Mouse (Mus musculus) embryonic facial prominence, embryonic 13.5 days (tissue): Measurements from ENCODE around the gene Gm13698. TPM values are rescaled to one million over a fixed set of nuclear protein-coding genes. Genes with fewer than 3 reads are reported as not detected.
"Not testable (repeated sequence)": the region's sequence is repeated elsewhere in the genome, so short reads cannot be mapped to it uniquely, and the experiment has no call there.

Experiments
- ATAC-seq: fragments of 200-750 bp; cut with Nextera tagmentation; 2 replicates; pipeline ENCODE4 v1.8.0; 2017; ENCODE audit warnings: low read depth; ENCODE audit not compliant: insufficient number of reproducible peaks, insufficient read depth, low FRiP score, low TSS enrichment
- H3K27ac ChIP-seq: fragments of 300-500 bp; sonication (generic); 2 replicates; pipeline ENCODE4 v1.5.1; 2015; ENCODE audit warnings: moderate library complexity, mild to moderate bottlenecking, inconsistent platforms
- H3K27me3 ChIP-seq: fragments of 300-500 bp; sonication (generic); 2 replicates; pipeline ENCODE4 v1.6.1; 2015; ENCODE audit warnings: mild to moderate bottlenecking, inconsistent platforms
- H3K36me3 ChIP-seq: fragments of 300-500 bp; sonication (generic); 2 replicates; pipeline ENCODE4 v1.6.1; 2015; ENCODE audit warnings: mild to moderate bottlenecking, inconsistent platforms
- H3K4me1 ChIP-seq: fragments of 300-500 bp; sonication (generic); 2 replicates; pipeline ENCODE4 v1.6.1; 2015; ENCODE audit warnings: inconsistent platforms
- H3K4me2 ChIP-seq: fragments of 300-500 bp; sonication (generic); 2 replicates; pipeline ENCODE4 v1.6.1; 2015; ENCODE audit warnings: moderate library complexity, mild to moderate bottlenecking, inconsistent platforms
- H3K4me3 ChIP-seq: fragments of 300-500 bp; sonication (generic); 2 replicates; pipeline ENCODE4 v1.5.1; 2015; ENCODE audit warnings: mild to moderate bottlenecking, inconsistent platforms
- H3K9ac ChIP-seq: fragments of 300-500 bp; sonication (generic); 2 replicates; pipeline ENCODE4 v1.6.1; 2015; ENCODE audit warnings: mild to moderate bottlenecking, inconsistent platforms
- H3K9me3 ChIP-seq: fragments of 300-500 bp; sonication (generic); 2 replicates; pipeline ENCODE4 v1.6.1; 2016; ENCODE audit warnings: inconsistent platforms
- WGBS: fragments of 180-500 bp; shearing (Covaris S2); methylation state at CpG from one replicate; pipeline ENCODE4 v1.1.7; 2015; ENCODE audit warnings: mixed read lengths; 5-methylcytosine and 5-hydroxymethylcytosine counted together
- polyA plus RNA-seq: library from polyadenylated mRNA; unstranded; fragments of >200 nt; fragmentation: Nextera tagmentation; extraction: Ambion mirVana; gene quantifications from 2 replicates; pipeline ENCODE4 v1.2.1, GENCODE M21; 2015

Gene Gm13698
- not detected in 2 replicates for polyA plus RNA-seq

DNA sequence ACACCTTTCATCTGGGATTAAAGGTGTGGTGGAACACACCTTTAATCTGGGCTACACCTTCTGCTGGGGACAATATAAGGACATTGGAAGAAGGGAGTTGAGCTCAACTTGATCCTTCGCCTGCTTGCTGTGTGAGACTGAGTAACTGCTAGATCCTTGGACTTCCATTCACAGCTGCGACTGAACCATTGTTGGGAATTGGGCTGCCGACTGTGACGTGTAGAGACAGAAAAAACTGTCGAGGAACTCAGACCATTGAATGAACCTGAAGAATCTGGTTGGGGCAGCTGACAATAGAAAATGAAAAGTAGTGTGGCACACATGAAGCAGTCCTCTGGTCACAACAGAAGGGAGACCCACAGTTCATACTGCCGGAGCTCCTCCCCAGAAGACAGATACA, at the start of gene Gm13698:
Gm13698 (plus strand) TSS at position 301 of the 400 bp plus-strand sequence.
- ATAC-seq, H3K4me3 ChIP-seq, H3K4me2 ChIP-seq, H3K36me3 ChIP-seq, H3K4me1 ChIP-seq, H3K9ac ChIP-seq, H3K9me3 ChIP-seq, H3K27ac ChIP-seq, H3K27me3 ChIP-seq: not testable (repeated sequence)
- no CpG with 5 or more reads among the region's 6 CpGs for WGBS

DNA sequence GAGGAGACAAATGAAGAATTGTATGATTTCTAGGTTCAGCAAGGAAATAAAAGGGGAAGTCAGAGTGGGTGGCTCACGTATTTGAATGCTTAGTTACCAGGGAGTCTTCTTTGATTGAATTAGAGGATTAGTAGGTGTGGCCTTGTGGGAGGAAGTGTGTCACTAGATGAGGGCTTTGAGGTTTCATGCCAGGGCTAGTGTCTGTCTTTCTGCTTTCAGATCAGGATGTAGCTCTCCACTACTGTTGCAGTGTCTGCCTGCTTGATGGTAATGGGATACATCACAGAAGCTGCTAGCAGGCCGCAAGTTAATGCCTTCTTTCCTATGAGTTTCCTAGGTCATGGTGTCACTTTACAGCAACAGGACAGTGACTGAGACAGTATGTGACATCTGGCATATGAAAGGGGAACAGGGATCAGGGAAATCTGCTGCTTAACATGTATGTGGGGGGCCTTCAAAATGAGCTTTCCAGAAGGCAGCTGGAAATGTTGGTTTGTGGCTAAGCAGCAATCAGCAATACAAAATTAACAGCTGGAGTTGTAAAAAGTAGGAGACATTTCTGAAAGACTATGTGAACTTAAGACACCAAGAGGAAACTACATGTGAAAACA, 25.9 kb upstream of the Gm13698 start:
- no peak for ATAC-seq
- no peak overlapping the region for H3K4me2 ChIP-seq
- H3K36me3 ChIP-seq: no peaks in the 10 kb centered on the region
- H3K27me3 ChIP-seq: no peaks in the 10 kb centered on the region
- 30% methylated on average over 2 of the region's 2 CpGs for WGBS
- H3K9me3 ChIP-seq: no peaks in the 10 kb centered on the region
- H3K4me3 ChIP-seq: no peak overlapping the region
- H3K9ac ChIP-seq: no peak overlapping the region
- no peak overlapping the region for H3K27ac ChIP-seq
- no peaks in the 10 kb centered on the region for H3K4me1 ChIP-seq

DNA sequence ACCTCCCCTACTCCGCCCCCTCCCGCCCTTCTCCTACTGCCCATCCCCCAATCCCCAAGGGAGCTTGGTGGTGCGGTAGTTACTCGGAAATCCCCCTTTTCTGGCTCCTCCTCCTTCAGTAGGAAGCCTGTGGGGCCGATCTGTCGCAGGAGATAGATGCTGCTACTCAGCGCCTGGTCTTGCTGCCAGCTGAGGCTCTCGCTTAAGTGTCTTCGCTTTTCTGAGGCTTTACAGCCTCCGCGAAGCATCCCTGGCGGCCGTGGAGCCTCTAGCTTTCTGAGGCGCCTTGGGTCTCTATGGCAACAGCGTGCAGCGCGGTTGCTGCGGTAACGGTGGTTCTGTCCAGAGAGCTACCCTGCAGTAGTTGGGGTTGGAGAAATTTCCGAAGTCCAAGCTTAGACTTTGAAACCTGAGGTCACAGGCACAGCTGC, 14.5 kb upstream of the Gm13698 start, which contains the start of gene Zswim2:
Zswim2 (minus strand) TSS at position 298 of the 431 bp plus-strand sequence.
- Histone ChIP-seq H3K4me1 (peaks cover 6% of the 10 kb centered on the region), H3K4me3 (peak within 1 kb of the TSS; percentile 38), H3K4me2 (peak within 1 kb of the TSS; percentile 65), H3K27ac (no peak within 1 kb of the TSS), H3K36me3 (no peaks in the 10 kb centered on the region), H3K9me3 (no peaks in the 10 kb centered on the region), H3K9ac (peak within 1 kb of the TSS; percentile 52), H3K27me3 (no peaks in the 10 kb centered on the region)
- ATAC-seq: peak; percentile 56; the same call in 1 of the 2 replicates
- WGBS: under 1% methylated on average over 20 of the region's 20 CpGs

DNA sequence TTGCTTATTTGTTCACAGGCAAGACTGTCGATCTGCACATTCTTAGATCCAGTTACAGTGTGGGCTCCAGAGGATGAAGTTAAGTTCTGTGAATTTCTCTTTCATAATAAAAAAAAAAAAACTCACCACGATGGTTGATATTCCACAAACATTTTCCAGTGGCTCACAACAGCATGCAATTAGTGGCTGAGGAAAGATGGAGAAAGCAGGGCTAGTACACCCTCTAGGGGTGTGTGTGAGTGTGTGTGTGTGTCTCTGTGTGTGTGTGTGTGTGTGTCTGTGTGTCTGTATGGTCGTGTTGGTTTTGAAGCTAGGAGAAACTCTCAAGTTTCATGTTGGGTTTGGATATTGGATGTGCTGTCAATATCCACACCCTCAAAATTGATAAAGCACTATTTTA, 14.1 kb upstream of the Gm13698 start:
- peak overlapping the region; percentile 38 for H3K4me3 ChIP-seq
- no peaks in the 10 kb centered on the region for H3K36me3 ChIP-seq
- peak overlapping the region; percentile 65 for H3K4me2 ChIP-seq
- H3K9ac ChIP-seq: peak overlapping the region; percentile 52; the same call in 1 of the 2 replicates
- H3K9me3 ChIP-seq: no peaks in the 10 kb centered on the region
- H3K27me3 ChIP-seq: no peaks in the 10 kb centered on the region
- no peak for ATAC-seq
- WGBS: 26% methylated on average over 3 of the region's 3 CpGs
- H3K27ac ChIP-seq: no peak overlapping the region
- H3K4me1 ChIP-seq: peaks cover 6% of the 10 kb centered on the region

DNA sequence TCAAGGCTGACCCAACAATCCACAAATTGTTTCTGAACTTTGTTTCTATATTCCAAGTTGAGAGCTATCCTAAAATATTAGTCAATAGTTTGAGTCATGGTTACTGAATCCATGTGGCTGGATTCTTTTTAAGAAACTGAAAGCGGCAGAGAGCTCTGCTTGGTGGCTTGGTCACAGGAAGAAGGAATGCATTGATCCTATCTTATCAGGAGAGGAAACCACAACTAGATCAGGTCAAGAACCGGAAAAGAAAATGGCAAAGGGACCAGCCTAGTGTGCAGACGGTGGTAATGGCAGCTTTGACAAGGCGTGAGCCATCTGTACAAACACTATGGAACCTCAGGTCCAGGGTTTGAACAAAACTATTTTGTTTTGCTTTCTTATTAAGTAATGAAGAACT, 13.7 kb upstream of the Gm13698 start:
- no peaks in the 10 kb centered on the region for H3K27me3 ChIP-seq
- no peak for ATAC-seq
- H3K36me3 ChIP-seq: no peaks in the 10 kb centered on the region
- no peak overlapping the region for H3K27ac ChIP-seq
- no peak overlapping the region for H3K4me2 ChIP-seq
- WGBS: 66% methylated on average over 4 of the region's 4 CpGs
- no peaks in the 10 kb centered on the region for H3K9me3 ChIP-seq
- peaks cover 6% of the 10 kb centered on the region for H3K4me1 ChIP-seq
- H3K4me3 ChIP-seq: no peak overlapping the region
- H3K9ac ChIP-seq: no peak overlapping the region

DNA sequence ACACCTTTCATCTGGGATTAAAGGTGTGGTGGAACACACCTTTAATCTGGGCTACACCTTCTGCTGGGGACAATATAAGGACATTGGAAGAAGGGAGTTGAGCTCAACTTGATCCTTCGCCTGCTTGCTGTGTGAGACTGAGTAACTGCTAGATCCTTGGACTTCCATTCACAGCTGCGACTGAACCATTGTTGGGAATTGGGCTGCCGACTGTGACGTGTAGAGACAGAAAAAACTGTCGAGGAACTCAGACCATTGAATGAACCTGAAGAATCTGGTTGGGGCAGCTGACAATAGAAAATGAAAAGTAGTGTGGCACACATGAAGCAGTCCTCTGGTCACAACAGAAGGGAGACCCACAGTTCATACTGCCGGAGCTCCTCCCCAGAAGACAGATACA, 5.7 kb downstream of the Gm13698 start, which contains the start of gene Gm13693:
Gm13693 (plus strand) TSS at position 301 of the 400 bp plus-strand sequence.
- WGBS: no CpG with 5 or more reads among the region's 6 CpGs
- not testable (repeated sequence) for ATAC-seq

DNA sequence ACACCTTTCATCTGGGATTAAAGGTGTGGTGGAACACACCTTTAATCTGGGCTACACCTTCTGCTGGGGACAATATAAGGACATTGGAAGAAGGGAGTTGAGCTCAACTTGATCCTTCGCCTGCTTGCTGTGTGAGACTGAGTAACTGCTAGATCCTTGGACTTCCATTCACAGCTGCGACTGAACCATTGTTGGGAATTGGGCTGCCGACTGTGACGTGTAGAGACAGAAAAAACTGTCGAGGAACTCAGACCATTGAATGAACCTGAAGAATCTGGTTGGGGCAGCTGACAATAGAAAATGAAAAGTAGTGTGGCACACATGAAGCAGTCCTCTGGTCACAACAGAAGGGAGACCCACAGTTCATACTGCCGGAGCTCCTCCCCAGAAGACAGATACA, 11.5 kb downstream of the Gm13698 start, which contains the start of gene Gm13695:
Gm13695 (plus strand) TSS at position 301 of the 400 bp plus-strand sequence.
- no CpG with 5 or more reads among the region's 6 CpGs for WGBS
- H3K9ac ChIP-seq, H3K4me2 ChIP-seq, H3K4me1 ChIP-seq, H3K27me3 ChIP-seq, H3K9me3 ChIP-seq, H3K36me3 ChIP-seq, ATAC-seq, H3K4me3 ChIP-seq, H3K27ac ChIP-seq: not testable (repeated sequence)

More for the DNA sequence above, 5.7 kb downstream of the Gm13698 start, which contains the start of gene Gm13693:
- H3K36me3 ChIP-seq, H3K27ac ChIP-seq, H3K9me3 ChIP-seq, H3K4me1 ChIP-seq, H3K4me2 ChIP-seq, H3K9ac ChIP-seq, H3K4me3 ChIP-seq, H3K27me3 ChIP-seq: not testable (repeated sequence)

DNA sequence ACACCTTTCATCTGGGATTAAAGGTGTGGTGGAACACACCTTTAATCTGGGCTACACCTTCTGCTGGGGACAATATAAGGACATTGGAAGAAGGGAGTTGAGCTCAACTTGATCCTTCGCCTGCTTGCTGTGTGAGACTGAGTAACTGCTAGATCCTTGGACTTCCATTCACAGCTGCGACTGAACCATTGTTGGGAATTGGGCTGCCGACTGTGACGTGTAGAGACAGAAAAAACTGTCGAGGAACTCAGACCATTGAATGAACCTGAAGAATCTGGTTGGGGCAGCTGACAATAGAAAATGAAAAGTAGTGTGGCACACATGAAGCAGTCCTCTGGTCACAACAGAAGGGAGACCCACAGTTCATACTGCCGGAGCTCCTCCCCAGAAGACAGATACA, 17.3 kb downstream of the Gm13698 start, which contains the start of gene Gm13696:
Gm13696 (plus strand) TSS at position 301 of the 400 bp plus-strand sequence.
- no CpG with 5 or more reads among the region's 6 CpGs for WGBS

DNA sequence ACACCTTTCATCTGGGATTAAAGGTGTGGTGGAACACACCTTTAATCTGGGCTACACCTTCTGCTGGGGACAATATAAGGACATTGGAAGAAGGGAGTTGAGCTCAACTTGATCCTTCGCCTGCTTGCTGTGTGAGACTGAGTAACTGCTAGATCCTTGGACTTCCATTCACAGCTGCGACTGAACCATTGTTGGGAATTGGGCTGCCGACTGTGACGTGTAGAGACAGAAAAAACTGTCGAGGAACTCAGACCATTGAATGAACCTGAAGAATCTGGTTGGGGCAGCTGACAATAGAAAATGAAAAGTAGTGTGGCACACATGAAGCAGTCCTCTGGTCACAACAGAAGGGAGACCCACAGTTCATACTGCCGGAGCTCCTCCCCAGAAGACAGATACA, 23.1 kb downstream of the Gm13698 start, which contains the start of gene Gm13694:
Gm13694 (plus strand) TSS at position 301 of the 400 bp plus-strand sequence.
- not testable (repeated sequence) for H3K36me3 ChIP-seq, H3K4me2 ChIP-seq, ATAC-seq, H3K4me1 ChIP-seq, H3K27me3 ChIP-seq, H3K4me3 ChIP-seq, H3K9ac ChIP-seq, H3K9me3 ChIP-seq, H3K27ac ChIP-seq
- WGBS: no CpG with 5 or more reads among the region's 6 CpGs

More for the DNA sequence above, 17.3 kb downstream of the Gm13698 start, which contains the start of gene Gm13696:
- ATAC-seq, H3K9me3 ChIP-seq, H3K4me2 ChIP-seq, H3K4me1 ChIP-seq, H3K4me3 ChIP-seq, H3K9ac ChIP-seq, H3K36me3 ChIP-seq, H3K27ac ChIP-seq, H3K27me3 ChIP-seq: not testable (repeated sequence)

DNA sequence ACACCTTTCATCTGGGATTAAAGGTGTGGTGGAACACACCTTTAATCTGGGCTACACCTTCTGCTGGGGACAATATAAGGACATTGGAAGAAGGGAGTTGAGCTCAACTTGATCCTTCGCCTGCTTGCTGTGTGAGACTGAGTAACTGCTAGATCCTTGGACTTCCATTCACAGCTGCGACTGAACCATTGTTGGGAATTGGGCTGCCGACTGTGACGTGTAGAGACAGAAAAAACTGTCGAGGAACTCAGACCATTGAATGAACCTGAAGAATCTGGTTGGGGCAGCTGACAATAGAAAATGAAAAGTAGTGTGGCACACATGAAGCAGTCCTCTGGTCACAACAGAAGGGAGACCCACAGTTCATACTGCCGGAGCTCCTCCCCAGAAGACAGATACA, 28.9 kb downstream of the Gm13698 start, which contains the start of gene Gm13697:
Gm13697 (plus strand) TSS at position 301 of the 400 bp plus-strand sequence.
- not testable (repeated sequence) for H3K4me2 ChIP-seq, H3K4me3 ChIP-seq, ATAC-seq, H3K27me3 ChIP-seq, H3K9me3 ChIP-seq, H3K9ac ChIP-seq, H3K36me3 ChIP-seq, H3K4me1 ChIP-seq, H3K27ac ChIP-seq
- no CpG with 5 or more reads among the region's 6 CpGs for WGBS

DNA sequence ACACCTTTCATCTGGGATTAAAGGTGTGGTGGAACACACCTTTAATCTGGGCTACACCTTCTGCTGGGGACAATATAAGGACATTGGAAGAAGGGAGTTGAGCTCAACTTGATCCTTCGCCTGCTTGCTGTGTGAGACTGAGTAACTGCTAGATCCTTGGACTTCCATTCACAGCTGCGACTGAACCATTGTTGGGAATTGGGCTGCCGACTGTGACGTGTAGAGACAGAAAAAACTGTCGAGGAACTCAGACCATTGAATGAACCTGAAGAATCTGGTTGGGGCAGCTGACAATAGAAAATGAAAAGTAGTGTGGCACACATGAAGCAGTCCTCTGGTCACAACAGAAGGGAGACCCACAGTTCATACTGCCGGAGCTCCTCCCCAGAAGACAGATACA, 34.8 kb downstream of the Gm13698 start, which contains the start of gene Gm13691:
Gm13691 (plus strand) TSS at position 301 of the 400 bp plus-strand sequence.
- not testable (repeated sequence) for H3K36me3 ChIP-seq, H3K4me1 ChIP-seq, H3K27me3 ChIP-seq, H3K9me3 ChIP-seq, H3K4me3 ChIP-seq, H3K27ac ChIP-seq, H3K4me2 ChIP-seq, H3K9ac ChIP-seq, ATAC-seq
- WGBS: no CpG with 5 or more reads among the region's 6 CpGs
